Mouse (Mus musculus) hindbrain, postnatal 0 days (tissue): ENCODE measurements around the gene Hyal1. TPM values are rescaled to one million over a fixed set of nuclear protein-coding genes. Genes with fewer than 3 reads are reported as not detected.
A peak's percentile ranks its signal among the peaks of the same experiment; 100 is the strongest.

Experiments
- ATAC-seq: fragments of 200-750 bp; cut with Nextera tagmentation; 2 replicates; pipeline ENCODE4 v1.8.0; 2017; ENCODE audit warnings: mild to moderate bottlenecking, moderate TSS enrichment, moderate library complexity
- DNase-seq: peaks from one replicate; pipeline ENCODE4 v3.0.0-alpha.2; 2015; ENCODE audit warnings: low spot score
- H3K27ac ChIP-seq: fragments of 300-500 bp; sonication (generic); 2 replicates; pipeline ENCODE4 v1.5.1; 2014; ENCODE audit warnings: mild to moderate bottlenecking
- H3K27me3 ChIP-seq: fragments of 300-500 bp; sonication (generic); 2 replicates; pipeline ENCODE4 v1.6.1; 2014; ENCODE audit warnings: low read length, mixed read lengths; ENCODE audit not compliant: insufficient read depth
- H3K36me3 ChIP-seq: fragments of 300-500 bp; sonication (generic); 2 replicates; pipeline ENCODE4 v1.6.1; 2014; ENCODE audit warnings: low read length, mixed read lengths; ENCODE audit not compliant: insufficient read depth
- H3K4me1 ChIP-seq: fragments of 300-500 bp; sonication (generic); 2 replicates; pipeline ENCODE4 v1.6.1; 2014; ENCODE audit warnings: antibody characterized with exemption, low read length, mixed read lengths; ENCODE audit not compliant: insufficient read depth
- H3K4me2 ChIP-seq: fragments of 300-500 bp; sonication (generic); 2 replicates; pipeline ENCODE4 v1.6.1; 2014; ENCODE audit warnings: low read depth, mild to moderate bottlenecking, low read length, moderate library complexity, mixed read lengths
- H3K4me3 ChIP-seq: fragments of 300-500 bp; sonication (generic); 2 replicates; pipeline ENCODE4 v1.5.1; 2014; ENCODE audit warnings: low read length
- H3K9ac ChIP-seq: fragments of 300-500 bp; sonication (generic); replicated peaks from 2 replicates; pipeline ENCODE4 v1.6.1; 2014; ENCODE audit warnings: mild to moderate bottlenecking, low read length, moderate library complexity, mixed read lengths
- H3K9me3 ChIP-seq: fragments of 300-500 bp; sonication (generic); 2 replicates; pipeline ENCODE4 v1.6.1; 2016; ENCODE audit warnings: low read length, mixed read lengths
- CTCF ChIP-seq: IDR thresholded peaks from 2 replicates; pipeline ENCODE4 v1.5.1; 2016; ENCODE audit warnings: antibody characterized with exemption, control low read depth, low read depth
- WGBS: fragments of 180-500 bp; shearing (Covaris S2); extraction: QIAGEN DNeasy Blood & Tissue Kit; methylation state at CpG from one replicate; pipeline ENCODE4 v1.1.7; 2014; 5-methylcytosine and 5-hydroxymethylcytosine counted together
- polyA plus RNA-seq: library from polyadenylated mRNA; unstranded; fragments of >200 nt; fragmentation: Nextera tagmentation; extraction: Ambion mirVana; gene quantifications from 2 replicates; pipeline ENCODE4 v1.2.1, GENCODE M21; 2015
- total RNA-seq: library from RNA; depleted of rRNA; stranded (reverse); fragments of >200 nt; gene quantifications from 2 replicates; pipeline ENCODE4 v1.2.3, GENCODE M21; 2014

The Hyal1 gene
- total and polyA plus RNA-seq, 2 experiments from 2014 or later = 3.3 to 7.7 TPM

DNA sequence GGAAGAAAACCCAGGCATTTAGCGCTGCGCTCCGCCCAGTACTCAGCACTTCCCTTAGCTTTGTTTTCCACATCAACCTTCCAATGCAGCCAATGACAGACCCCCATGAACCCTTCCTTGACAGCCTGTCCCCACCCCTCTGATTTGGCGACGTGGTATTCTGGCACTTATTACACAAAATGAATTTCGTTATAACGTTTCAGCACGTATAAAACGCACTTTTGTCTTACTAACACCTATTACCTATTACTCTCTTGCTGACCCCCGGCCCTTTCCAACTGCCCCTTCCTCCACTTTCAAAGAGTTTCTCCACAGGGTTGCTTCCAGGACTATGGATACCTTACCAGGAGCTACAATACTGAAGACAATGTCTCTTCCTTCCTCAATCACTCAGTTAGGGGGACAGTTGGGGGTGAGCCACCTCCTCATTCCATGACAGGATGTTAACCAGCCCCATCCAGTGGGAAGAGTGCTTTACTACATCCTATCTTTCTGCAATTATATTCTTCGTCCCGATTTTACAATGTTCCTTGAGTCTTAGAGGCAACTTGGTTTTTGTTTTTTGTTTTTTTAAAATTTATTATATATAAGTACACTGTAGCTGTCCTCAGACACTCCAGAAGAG lies 36.3 kb downstream of the Hyal1 start:
- Histone ChIP-seq H3K27ac (peak overlapping the region; percentile 98), H3K4me3 (peak overlapping the region; percentile 26; the same call in 1 of the 2 replicates), H3K36me3 (peaks cover 20% of the 10 kb centered on the region), H3K4me1 (peaks cover 13% of the 10 kb centered on the region), H3K27me3 (no peaks in the 10 kb centered on the region), H3K4me2 (peak overlapping the region; percentile 56), H3K9ac (no peak overlapping the region; the same call in 1 of the 2 replicates), H3K9me3 (no peaks in the 10 kb centered on the region)
- ATAC-seq = no peak; the same call in 1 of the 2 replicates
- 6% methylated on average over 12 of the region's 12 CpGs for WGBS
- peak; percentile 64 for DNase-seq
- peak; percentile 54; the same call in 1 of the 2 replicates for TF ChIP-seq CTCF

- Histone ChIP-seq H3K9me3 (no peaks in the 10 kb centered on the region), H3K4me2 (no peak overlapping the region), H3K9ac (no peak overlapping the region), H3K4me1 (peaks cover 13% of the 10 kb centered on the region), H3K36me3 (peaks cover 33% of the 10 kb centered on the region), H3K27me3 (no peaks in the 10 kb centered on the region), H3K4me3 (no peak overlapping the region), H3K27ac (0 out of 2 replicates have a peak overlapping the region, but pooled peaks have one; percentile 41)
- no peak for ATAC-seq
- no peak for TF ChIP-seq CTCF
- 39% methylated on average over 4 of the region's 4 CpGs for WGBS
- DNase-seq = peak; percentile 25
Measured at GRCm38 (mm10) chr9:107615035-107615434, 38.3 kb downstream of the Hyal1 start.

- H3K4me1 ChIP-seq = no peaks in the 10 kb centered on the region
- DNase-seq = no peak
- peaks cover 33% of the 10 kb centered on the region for H3K36me3 ChIP-seq
- no peak overlapping the region for H3K4me3 ChIP-seq
- peak; percentile 25; the same call in 1 of the 2 replicates for TF ChIP-seq CTCF
- no peak overlapping the region for H3K4me2 ChIP-seq
- no peak for ATAC-seq
- H3K27ac ChIP-seq = no peak overlapping the region
- H3K27me3 ChIP-seq = no peaks in the 10 kb centered on the region
- H3K9me3 ChIP-seq = no peaks in the 10 kb centered on the region
- H3K9ac ChIP-seq = no peak overlapping the region
- WGBS = 76% methylated on average over 2 of the region's 2 CpGs
Measured at GRCm38 (mm10) chr9:107617461-107617860, 40.7 kb downstream of the Hyal1 start.

- H3K9me3 ChIP-seq = no peaks in the 10 kb centered on the region
- H3K27me3 ChIP-seq = no peaks in the 10 kb centered on the region
- H3K4me2 ChIP-seq = no peak overlapping the region
- DNase-seq = no peak
- H3K4me1 ChIP-seq = no peaks in the 10 kb centered on the region
- no peak overlapping the region for H3K4me3 ChIP-seq
- H3K9ac ChIP-seq = no peak overlapping the region
- no peak for TF ChIP-seq CTCF
- 79% methylated on average over 6 of the region's 6 CpGs for WGBS
- no peak for ATAC-seq
- H3K27ac ChIP-seq = peak overlapping the region; percentile 71
- peaks cover 36% of the 10 kb centered on the region for H3K36me3 ChIP-seq
Measured at GRCm38 (mm10) chr9:107618098-107618497, 41.4 kb downstream of the Hyal1 start.

GRCm38 (mm10) chr9:107618778-107619545 lies 42.2 kb downstream of the Hyal1 start:
- Histone ChIP-seq H3K4me3 (no peak overlapping the region), H3K27ac (peak overlapping the region; percentile 71), H3K4me1 (no peaks in the 10 kb centered on the region), H3K4me2 (no peak overlapping the region), H3K27me3 (no peaks in the 10 kb centered on the region), H3K9me3 (no peaks in the 10 kb centered on the region), H3K36me3 (peaks cover 38% of the 10 kb centered on the region), H3K9ac (no peak overlapping the region)
- peak; percentile 62 for DNase-seq
- ATAC-seq = peak; percentile 25; the same call in 1 of the 2 replicates
- WGBS = 23% methylated on average over 13 of the region's 13 CpGs
- no peak for TF ChIP-seq CTCF

GRCm38 (mm10) chr9:107619546-107619879 lies 42.8 kb downstream of the Hyal1 start:
- Histone ChIP-seq H3K4me1 (no peaks in the 10 kb centered on the region), H3K36me3 (peaks cover 38% of the 10 kb centered on the region), H3K27ac (peak overlapping the region; percentile 71; the same call in 1 of the 2 replicates), H3K4me3 (no peak overlapping the region), H3K9me3 (no peaks in the 10 kb centered on the region), H3K27me3 (no peaks in the 10 kb centered on the region), H3K9ac (no peak overlapping the region), H3K4me2 (no peak overlapping the region)
- TF ChIP-seq CTCF = no peak
- 0 out of 2 replicates have a peak, but pooled peaks have one; percentile 4 for ATAC-seq
- 52% methylated on average over 13 of the region's 13 CpGs for WGBS
- DNase-seq = no peak
